Mouse (Mus musculus): ENCODE results near the gene Ddhd1.

Ddhd1 gene

GRCm38 (mm10) chr14:45657641-45658611 is at the start of gene Ddhd1:
TSS of gene Ddhd1 (minus strand) at chr14:45658143.
- peak; percentile 92 to 95 for DNase-seq

- DNase-seq: no peak
These were observed 49.4 kb upstream of the Ddhd1 start for GRCm38 (mm10) chr14:45707176-45707910.

- no peak for DNase-seq
These were observed 42.2 kb upstream of the Ddhd1 start for GRCm38 (mm10) chr14:45700031-45700572.

- no peak for DNase-seq
These were observed 40.9 kb upstream of the Ddhd1 start for GRCm38 (mm10) chr14:45698867-45699266.

- no peak for DNase-seq
These were observed 38.2 kb upstream of the Ddhd1 start for GRCm38 (mm10) chr14:45696098-45696497.

GRCm38 (mm10) chr14:45693891-45694290 is 35.9 kb upstream of the Ddhd1 start:
- DNase-seq: no peak

GRCm38 (mm10) chr14:45690520-45691246 is 32.7 kb upstream of the Ddhd1 start:
- DNase-seq: peak; percentile 68 to 78

GRCm38 (mm10) chr14:45685313-45685712 is 27.4 kb upstream of the Ddhd1 start:
- no peak for DNase-seq

GRCm38 (mm10) chr14:45676722-45677121 is 18.8 kb upstream of the Ddhd1 start:
- no peak for DNase-seq

- DNase-seq: peak; percentile 50 to 68
These were observed 10.4 kb upstream of the Ddhd1 start for GRCm38 (mm10) chr14:45668325-45668724.

GRCm38 (mm10) chr14:45667231-45667630 is 9.3 kb upstream of the Ddhd1 start:
- no peak for DNase-seq

- DNase-seq: no peak
These were observed 3.6 kb upstream of the Ddhd1 start for GRCm38 (mm10) chr14:45661575-45661974.

GRCm38 (mm10) chr14:45660315-45660714 is 2.4 kb upstream of the Ddhd1 start:
- no peak for DNase-seq

- peak; percentile 73 to 78 for DNase-seq
These were observed 907 bp downstream of the Ddhd1 start for GRCm38 (mm10) chr14:45656831-45657640.

GRCm38 (mm10) chr14:45654876-45655416 is 3.0 kb downstream of the Ddhd1 start:
- DNase-seq: peak in 1 of 2 experiments; percentile 26

GRCm38 (mm10) chr14:45653756-45654155 is 4.2 kb downstream of the Ddhd1 start:
- no peak for DNase-seq

GRCm38 (mm10) chr14:45648999-45649818 is 8.7 kb downstream of the Ddhd1 start:
- DNase-seq: peak in 1 of 2 experiments; percentile 18

GRCm38 (mm10) chr14:45648144-45648543 is 9.8 kb downstream of the Ddhd1 start:
- DNase-seq: no peak

GRCm38 (mm10) chr14:45647632-45648031 is 10.3 kb downstream of the Ddhd1 start:
- DNase-seq: no peak

GRCm38 (mm10) chr14:45647175-45647574 is 10.8 kb downstream of the Ddhd1 start:
- no peak for DNase-seq
